Mouse (Mus musculus) myocyte (in vitro differentiated cells): Measurements from ENCODE around the gene Nfia.

Experiments used
- CEBPB ChIP-seq: IDR thresholded peaks from 2 replicates; pipeline ENCODE4 v1.6.1; 2011; ENCODE audit warnings: mild to moderate bottlenecking, moderate library complexity; ENCODE audit not compliant: poor library complexity, insufficient read depth, severe bottlenecking
- E2F4 ChIP-seq: IDR thresholded peaks from one replicate; pipeline ENCODE4 v1.6.1; 2011; ENCODE audit warnings: mild to moderate bottlenecking, control low read depth, moderate library complexity; ENCODE audit not compliant: insufficient read depth
- MAX ChIP-seq: IDR thresholded peaks from one replicate; pipeline ENCODE4 v1.6.1; 2011; ENCODE audit warnings: low read depth, mild to moderate bottlenecking, control low read depth
- MYOD1 ChIP-seq, 3 experiments: IDR thresholded peaks; one replicate each; pipeline ENCODE4 v1.6.1; 2011; ENCODE audit warnings: control low read depth in 2 of 3, low read depth in 2 of 3, mild to moderate bottlenecking in 2 of 3, moderate library complexity in 1 of 3; ENCODE audit not compliant: insufficient read length in 2 of 3, control insufficient read depth in 1 of 3
- MYOG ChIP-seq, 3 experiments: IDR thresholded peaks; one replicate each; pipeline ENCODE4 v1.6.1; 2011; ENCODE audit warnings: control low read depth in 2 of 3, low read depth in 2 of 3, mild to moderate bottlenecking in 2 of 3; ENCODE audit not compliant: insufficient read length in 2 of 3, control insufficient read depth in 1 of 3, insufficient read depth in 1 of 3
- POLR2A ChIP-seq: IDR thresholded peaks from one replicate; pipeline ENCODE4 v1.6.1; 2011; ENCODE audit warnings: low read depth, mild to moderate bottlenecking, control low read depth, moderate library complexity; ENCODE audit not compliant: insufficient read length
- POLR2AphosphoS2 ChIP-seq: IDR thresholded peaks from one replicate; pipeline ENCODE4 v1.6.1; 2011; ENCODE audit warnings: low read depth, control low read depth; ENCODE audit not compliant: insufficient read length
- SRF ChIP-seq: IDR thresholded peaks from one replicate; pipeline ENCODE4 v1.6.1; 2011; ENCODE audit warnings: low read depth; ENCODE audit not compliant: control insufficient read depth, insufficient read length
- TCF12 ChIP-seq: IDR thresholded peaks from one replicate; pipeline ENCODE4 v1.6.1; 2011; ENCODE audit warnings: mild to moderate bottlenecking, control low read depth; ENCODE audit not compliant: poor library complexity, insufficient read depth, severe bottlenecking
- TCF3 ChIP-seq: IDR thresholded peaks from one replicate; pipeline ENCODE4 v1.6.1; 2011; ENCODE audit warnings: low read depth, control low read depth; ENCODE audit not compliant: insufficient read length
- USF1 ChIP-seq: IDR thresholded peaks from one replicate; pipeline ENCODE4 v1.6.1; 2011; ENCODE audit warnings: low read depth, mild to moderate bottlenecking, control low read depth, moderate library complexity

- no peak for TF ChIP-seq POLR2A
- no peak for TF ChIP-seq MAX
- no peak for TF ChIP-seq TCF3
- no peak for TF ChIP-seq POLR2AphosphoS2
- no peak for TF ChIP-seq TCF12
- no peak for TF ChIP-seq MYOG (IDR thresholded peaks at IDR 0.05; ENCODE audit: control insufficient read depth in 1 of 3, insufficient read depth in 1 of 3, insufficient read length in 2 of 3, low read depth in 2 of 3)
- TF ChIP-seq MYOD1 (IDR thresholded peaks at IDR 0.05; ENCODE audit: control insufficient read depth in 1 of 3, insufficient read length in 2 of 3, low read depth in 2 of 3), result no peak
- TF ChIP-seq USF1, result no peak
- TF ChIP-seq E2F4, result no peak
- TF ChIP-seq CEBPB, result no peak
- TF ChIP-seq SRF, result no peak
Observed at GRCm38 (mm10) chr4:97777081-97777705, 4.7 kb downstream of the Nfia start.
